Mouse (Mus musculus): ENCODE measurements around the gene Nat8f6. TPM values are rescaled to one million over a fixed set of nuclear protein-coding genes. Genes with fewer than 3 reads are reported as not detected.
"Not testable (repeated sequence)": the region's sequence is repeated elsewhere in the genome, so short reads cannot be mapped to it uniquely, and the experiment has no call there.

Gene Nat8f6
- polyA plus RNA-seq, 1 experiment, result not detected

GRCm38 (mm10) chr6:85831796-85832321, 11.1 kb upstream of the Nat8f6 start, which contains the start of gene Nat8:
Gene Nat8, minus strand, starts transcription at chr6:85832082.
- Histone ChIP-seq H3K9me3 (no peaks in the 10 kb centered on the region), H3K36me3 (replicated peaks; ENCODE audit: low read length) (no peaks in the 10 kb centered on the region), H3K27me3 (replicated peaks) (peaks cover 3% of the 10 kb centered on the region), H3K4me1 (peaks cover 13% of the 10 kb centered on the region), H3K4me3 (replicated peaks) (no peak within 1 kb of the TSS)
- TF ChIP-seq GATA1 (IDR thresholded peaks at IDR 0.05; ENCODE audit: borderline replicate concordance, low read length) (no peak), FLI1 (IDR thresholded peaks at IDR 0.05; ENCODE audit: low read length) (no peak)

- Histone ChIP-seq H3K36me3 (replicated peaks; ENCODE audit: low read length) (no peaks in the 10 kb centered on the region), H3K27me3 (replicated peaks) (peaks cover 3% of the 10 kb centered on the region), H3K4me1 (peaks cover 13% of the 10 kb centered on the region), H3K4me3 (replicated peaks) (no peak overlapping the region), H3K9me3 (peaks cover 6% of the 10 kb centered on the region; the same call in 1 of the 2 replicates)
- no peak for TF ChIP-seq FLI1 (IDR thresholded peaks at IDR 0.05; ENCODE audit: low read length)
- no peak for TF ChIP-seq GATA1 (IDR thresholded peaks at IDR 0.05; ENCODE audit: borderline replicate concordance, low read length)
Measured at GRCm38 (mm10) chr6:85829462-85829861, 8.7 kb upstream of the Nat8f6 start.

DNA sequence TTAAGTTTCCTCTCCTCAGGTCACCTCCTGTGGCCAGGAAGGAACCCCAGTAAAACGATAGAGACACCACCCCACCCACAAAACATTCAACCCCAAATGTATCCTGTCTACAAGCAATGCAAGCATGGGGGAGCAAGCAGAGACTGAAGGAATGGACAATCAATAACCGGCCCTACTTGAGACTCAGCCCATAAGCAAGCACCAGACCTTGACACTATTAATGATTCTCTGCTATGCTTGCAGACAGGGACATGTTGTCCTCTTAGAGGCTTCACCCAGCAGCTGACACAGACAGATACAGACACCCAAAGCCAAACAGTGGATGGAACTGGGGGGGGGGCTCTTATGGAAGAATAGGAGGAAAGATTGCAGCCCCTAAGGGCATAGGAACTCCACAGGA, 5.1 kb upstream of the Nat8f6 start:
- H3K4me3 ChIP-seq (replicated peaks), result no peak overlapping the region
- no peaks in the 10 kb centered on the region for H3K36me3 ChIP-seq (replicated peaks; ENCODE audit: low read length)
- TF ChIP-seq FLI1 (IDR thresholded peaks at IDR 0.05; ENCODE audit: low read length), result no peak
- peaks cover 18% of the 10 kb centered on the region for H3K9me3 ChIP-seq
- no peaks in the 10 kb centered on the region for H3K27me3 ChIP-seq (replicated peaks)
- peaks cover 13% of the 10 kb centered on the region for H3K4me1 ChIP-seq

- H3K4me3 ChIP-seq (replicated peaks), result no peak overlapping the region
- no peaks in the 10 kb centered on the region for H3K27me3 ChIP-seq (replicated peaks)
- H3K4me1 ChIP-seq, result peaks cover 9% of the 10 kb centered on the region; the same call in 1 of the 2 replicates
- H3K36me3 ChIP-seq (replicated peaks; ENCODE audit: low read length), result no peaks in the 10 kb centered on the region
- H3K9me3 ChIP-seq, result peaks cover 18% of the 10 kb centered on the region
- no peak for TF ChIP-seq FLI1 (IDR thresholded peaks at IDR 0.05; ENCODE audit: low read length)
- TF ChIP-seq GATA1 (IDR thresholded peaks at IDR 0.05; ENCODE audit: borderline replicate concordance, low read length), result no peak
Measured at GRCm38 (mm10) chr6:85823382-85824090, 2.8 kb upstream of the Nat8f6 start.

- Histone ChIP-seq H3K36me3 (replicated peaks; ENCODE audit: low read length) (no peaks in the 10 kb centered on the region), H3K27me3 (replicated peaks) (peaks cover 4% of the 10 kb centered on the region), H3K4me1 (peaks cover 6% of the 10 kb centered on the region), H3K9me3 (peaks cover 18% of the 10 kb centered on the region), H3K4me3 (replicated peaks) (no peak overlapping the region)
- TF ChIP-seq FLI1 (IDR thresholded peaks at IDR 0.05; ENCODE audit: low read length) (no peak), GATA1 (IDR thresholded peaks at IDR 0.05; ENCODE audit: borderline replicate concordance, low read length) (no peak)
Measured at GRCm38 (mm10) chr6:85822286-85822685, 1.5 kb upstream of the Nat8f6 start.

DNA sequence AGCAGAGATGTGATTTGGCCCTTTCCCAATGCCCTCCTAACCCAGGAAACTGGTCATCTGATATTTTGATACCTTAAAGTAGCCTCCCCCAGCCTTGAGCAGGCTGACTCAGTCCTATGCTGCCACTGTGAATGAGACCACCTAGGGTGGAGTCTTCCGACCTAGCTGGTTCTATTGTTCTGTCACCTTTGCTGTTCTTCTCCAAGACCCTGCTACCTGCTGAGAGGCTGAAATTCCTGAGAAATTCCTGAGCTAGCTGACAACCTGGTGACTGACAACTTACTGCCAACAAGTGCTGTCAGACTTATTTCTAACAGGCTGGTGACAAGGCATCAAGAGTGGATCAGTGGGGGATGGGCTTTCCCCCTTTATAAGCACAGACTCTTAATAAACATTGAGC, 2.4 kb downstream of the Nat8f6 start:
- H3K4me3 ChIP-seq (replicated peaks), result no peak overlapping the region
- H3K27me3 ChIP-seq (replicated peaks), result peaks cover 4% of the 10 kb centered on the region
- TF ChIP-seq GATA1 (IDR thresholded peaks at IDR 0.05; ENCODE audit: borderline replicate concordance, low read length) (no peak), FLI1 (IDR thresholded peaks at IDR 0.05; ENCODE audit: low read length) (no peak)
- no peaks in the 10 kb centered on the region for H3K36me3 ChIP-seq (replicated peaks; ENCODE audit: low read length)
- H3K4me1 ChIP-seq, result peaks cover 4% of the 10 kb centered on the region; the same call in 1 of the 2 replicates
- H3K9me3 ChIP-seq, result peaks cover 12% of the 10 kb centered on the region

DNA sequence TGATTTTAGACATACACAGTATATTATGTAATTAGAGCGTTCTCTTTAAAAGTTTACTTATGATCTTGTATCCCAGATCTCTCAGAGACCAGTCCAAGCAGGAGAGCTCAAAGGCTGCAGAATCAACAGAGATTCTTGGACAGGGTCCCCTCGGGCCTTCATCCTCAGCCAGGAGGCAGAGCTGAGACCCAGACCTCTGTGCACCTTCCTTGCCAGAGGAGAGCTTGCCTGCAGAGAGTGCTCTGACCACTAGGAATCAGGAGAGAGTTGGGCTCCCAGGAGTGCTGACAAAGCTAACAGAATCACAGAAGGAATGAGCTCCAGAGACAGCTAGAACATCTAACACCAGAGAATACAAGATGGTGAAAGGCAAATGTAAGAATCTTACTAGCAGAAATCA, 7.4 kb downstream of the Nat8f6 start:
- Histone ChIP-seq H3K9me3 (no peaks in the 10 kb centered on the region), H3K27me3 (replicated peaks) (peaks cover 6% of the 10 kb centered on the region), H3K36me3 (replicated peaks; ENCODE audit: low read length) (no peaks in the 10 kb centered on the region), H3K4me1 (peaks cover 4% of the 10 kb centered on the region; the same call in 1 of the 2 replicates), H3K4me3 (replicated peaks) (no peak overlapping the region)
- no peak for TF ChIP-seq FLI1 (IDR thresholded peaks at IDR 0.05; ENCODE audit: low read length)
- TF ChIP-seq GATA1 (IDR thresholded peaks at IDR 0.05; ENCODE audit: borderline replicate concordance, low read length), result no peak

DNA sequence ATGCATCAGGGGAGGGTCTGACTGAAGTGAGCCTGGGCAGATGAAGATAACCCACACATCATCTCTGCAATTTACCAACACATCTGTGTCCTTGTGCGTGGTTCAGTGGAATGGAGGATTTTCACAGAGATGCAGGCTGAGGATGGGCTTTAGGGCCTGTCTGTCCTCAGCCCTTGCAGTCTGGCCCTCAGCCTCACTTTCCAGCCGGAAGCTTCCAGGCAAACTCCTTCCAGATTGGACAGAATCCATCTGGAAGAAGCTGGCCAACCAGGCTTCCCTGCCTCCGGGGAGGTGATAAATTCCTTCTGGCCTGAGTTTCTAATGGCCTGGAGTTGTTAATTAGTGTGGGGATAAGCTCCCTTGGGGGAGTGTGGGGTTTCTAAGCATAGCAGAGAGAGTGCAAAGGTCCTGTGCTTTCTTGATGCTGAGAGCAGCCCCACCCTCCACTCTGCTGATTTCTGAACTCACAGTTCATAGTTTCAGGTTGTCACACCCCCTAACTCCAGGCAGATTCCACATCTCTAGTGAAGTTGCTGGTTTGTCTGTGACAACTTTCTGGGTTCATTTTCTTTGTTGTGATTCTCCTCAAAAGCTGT, 9.7 kb downstream of the Nat8f6 start:
- H3K4me1 ChIP-seq; H3K27me3 ChIP-seq (replicated peaks); H3K9me3 ChIP-seq; H3K4me3 ChIP-seq (replicated peaks); H3K36me3 ChIP-seq (replicated peaks; ENCODE audit: low read length): not testable (repeated sequence)

DNA sequence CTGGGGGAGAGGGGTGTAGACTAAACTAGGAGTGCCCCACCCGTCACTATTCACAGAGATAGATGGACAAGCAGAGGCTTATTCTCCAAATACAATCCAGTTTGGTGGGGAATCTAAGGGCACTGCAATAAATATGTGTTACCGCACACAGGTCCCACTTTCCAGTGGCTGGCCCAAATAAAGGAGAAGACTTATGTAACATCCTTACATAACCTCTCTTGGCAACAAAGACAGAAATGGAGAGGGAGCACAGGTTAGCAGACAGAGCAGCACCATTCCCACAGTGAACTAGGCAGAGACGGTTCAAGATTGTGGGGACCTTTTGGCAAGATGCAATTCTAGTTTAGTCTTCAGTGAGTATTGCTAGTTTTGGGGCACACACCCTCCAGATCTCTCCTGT, 10.2 kb downstream of the Nat8f6 start:
- H3K4me3 ChIP-seq (replicated peaks); H3K4me1 ChIP-seq; H3K36me3 ChIP-seq (replicated peaks; ENCODE audit: low read length); H3K27me3 ChIP-seq (replicated peaks); H3K9me3 ChIP-seq: not testable (repeated sequence)

DNA sequence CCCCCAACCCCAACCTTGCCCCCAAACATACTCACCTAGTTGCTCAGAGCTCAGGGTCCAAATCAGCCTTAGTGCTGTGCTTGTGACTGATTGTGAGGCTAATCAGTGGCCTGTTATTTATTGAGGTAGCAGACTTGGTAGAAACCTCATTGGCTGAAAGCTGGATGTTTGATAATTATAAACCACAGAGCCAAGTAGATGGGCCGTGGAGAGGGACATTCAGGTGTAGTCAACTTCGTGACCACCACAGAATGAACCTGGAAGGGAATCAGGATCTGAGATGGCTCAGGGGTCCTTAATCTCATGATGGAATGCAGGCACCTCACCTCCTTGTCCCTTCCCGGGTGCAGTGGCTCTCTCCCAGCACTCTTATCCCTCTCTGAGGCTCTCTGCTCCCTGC, 11.0 kb downstream of the Nat8f6 start:
- not testable (repeated sequence) for H3K36me3 ChIP-seq (replicated peaks; ENCODE audit: low read length); H3K9me3 ChIP-seq; H3K4me3 ChIP-seq (replicated peaks); H3K27me3 ChIP-seq (replicated peaks); H3K4me1 ChIP-seq

DNA sequence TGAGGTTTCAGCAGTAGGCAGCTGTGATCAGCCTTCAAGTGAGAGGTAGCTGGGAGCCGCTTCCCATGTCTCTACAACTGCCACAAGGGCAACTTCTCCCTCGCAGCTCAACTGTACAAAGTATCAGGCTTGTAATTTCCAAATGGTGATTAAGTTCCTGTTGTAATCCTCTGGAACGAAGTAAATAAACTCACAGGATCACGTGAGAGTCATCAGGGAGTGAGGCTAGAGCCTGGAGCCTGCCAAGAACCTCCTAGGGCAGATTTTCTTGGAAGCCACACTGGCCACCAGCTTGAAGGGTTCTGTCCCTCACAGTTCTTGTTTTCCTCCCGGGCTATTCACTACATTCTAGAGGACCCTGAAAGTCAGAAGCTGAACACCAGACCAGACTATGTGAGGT, 17.6 kb downstream of the Nat8f6 start:
- H3K4me3 ChIP-seq (replicated peaks); H3K9me3 ChIP-seq; H3K4me1 ChIP-seq; H3K27me3 ChIP-seq (replicated peaks); H3K36me3 ChIP-seq (replicated peaks; ENCODE audit: low read length): not testable (repeated sequence)

GRCm38 (mm10) chr6:85765532-85765931, 55.2 kb downstream of the Nat8f6 start, which contains the start of gene Nat8f3:
Gene Nat8f3, minus strand, starts transcription at chr6:85765754.
- not testable (repeated sequence) for H3K36me3 ChIP-seq (replicated peaks; ENCODE audit: low read length); H3K4me3 ChIP-seq (replicated peaks)

DNA sequence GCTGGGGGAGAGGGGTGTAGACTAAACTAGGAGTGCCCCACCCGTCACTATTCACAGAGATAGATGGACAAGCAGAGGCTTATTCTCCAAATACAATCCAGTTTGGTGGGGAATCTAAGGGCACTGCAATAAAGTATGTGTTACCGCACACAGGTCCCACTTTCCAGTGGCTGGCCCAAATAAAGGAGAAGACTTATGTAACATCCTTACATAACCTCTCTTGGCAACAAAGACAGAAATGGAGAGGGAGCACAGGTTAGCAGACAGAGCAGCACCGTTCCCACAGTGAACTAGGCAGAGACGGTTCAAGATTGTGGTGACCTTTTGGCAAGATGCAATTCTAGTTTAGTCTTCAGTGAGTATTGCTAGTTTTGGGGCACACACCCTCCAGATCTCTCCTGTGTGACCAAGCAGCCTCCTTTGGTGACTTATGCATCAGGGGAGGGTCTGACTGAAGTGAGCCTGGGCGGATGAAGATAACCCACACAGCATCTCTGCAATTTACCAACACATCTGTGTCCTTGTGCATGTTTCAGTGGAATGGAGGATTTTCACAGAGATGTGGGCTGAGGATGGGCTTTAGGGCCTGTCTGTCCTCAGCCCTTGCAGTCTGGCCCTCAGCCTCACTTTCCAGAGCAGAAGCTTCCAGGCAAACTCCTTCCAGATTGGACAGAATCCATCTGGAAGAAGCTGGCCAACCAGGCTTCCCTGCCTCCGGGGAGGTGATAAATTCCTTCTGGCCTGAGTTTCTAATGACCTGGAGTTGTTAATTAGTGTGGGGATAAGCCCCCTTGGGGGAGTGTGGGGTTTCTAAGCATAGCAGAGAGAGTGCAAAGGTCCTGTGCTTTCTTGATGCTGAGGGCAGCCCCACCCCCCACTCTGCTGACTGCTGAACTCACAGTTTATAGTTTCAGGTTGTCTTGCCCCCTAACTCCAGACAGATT, 57.4 kb downstream of the Nat8f6 start:
- not testable (repeated sequence) for H3K4me3 ChIP-seq (replicated peaks); H3K9me3 ChIP-seq; H3K36me3 ChIP-seq (replicated peaks; ENCODE audit: low read length); H3K27me3 ChIP-seq (replicated peaks); H3K4me1 ChIP-seq

More at GRCm38 (mm10) chr6:85765532-85765931, 55.2 kb downstream of the Nat8f6 start, which contains the start of gene Nat8f3:
- not testable (repeated sequence) for H3K9me3 ChIP-seq; H3K4me1 ChIP-seq; H3K27me3 ChIP-seq (replicated peaks)

- not testable (repeated sequence) for H3K9me3 ChIP-seq; H3K36me3 ChIP-seq (replicated peaks; ENCODE audit: low read length); H3K4me3 ChIP-seq (replicated peaks); H3K27me3 ChIP-seq (replicated peaks); H3K4me1 ChIP-seq
Measured at GRCm38 (mm10) chr6:85762678-85763077, 58.1 kb downstream of the Nat8f6 start.

All from megakaryocyte, embryonic 14.5 days (primary cell).